Mouse (Mus musculus): ENCODE results near the gene Lrrn3. TPM values are rescaled to one million over a fixed set of nuclear protein-coding genes. Genes with fewer than 3 reads are reported as not detected.

The Lrrn3 gene
- polyA plus RNA-seq, 1 experiment from 2014 or later = 20.1 TPM

DNA sequence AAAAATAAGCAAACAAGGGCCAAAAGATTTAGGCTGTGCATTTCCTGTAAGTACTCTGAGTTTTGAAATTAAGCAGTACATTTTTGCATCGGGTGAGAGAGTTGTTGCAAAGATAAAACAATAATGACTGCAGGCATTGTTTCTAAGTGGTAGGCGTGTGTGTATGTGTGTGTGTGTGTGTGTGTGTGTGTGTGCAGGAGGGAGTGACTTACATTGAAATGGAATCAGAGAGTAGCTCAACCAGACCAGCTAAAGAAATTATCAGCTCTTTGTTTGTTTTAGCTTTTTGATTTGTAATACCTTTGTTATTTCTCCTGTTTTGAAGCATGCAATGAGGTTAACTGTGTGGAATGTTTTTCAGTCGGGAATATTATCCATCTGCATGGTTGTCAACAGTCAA is 84.3 kb downstream of the Lrrn3 start:
- Histone ChIP-seq H3K27ac (ENCODE audit: low read depth) (no peak overlapping the region), H3K36me3 (ENCODE audit: insufficient read depth) (no peaks in the 10 kb centered on the region), H3K27me3 (ENCODE audit: insufficient read depth, low read length) (no peaks in the 10 kb centered on the region), H3K4me1 (ENCODE audit: insufficient read depth) (no peaks in the 10 kb centered on the region), H3K4me3 (ENCODE audit: low read depth, low read length) (no peak overlapping the region), H3K4me2 (no peak overlapping the region), H3K9ac (no peak overlapping the region), H3K9me3 (ENCODE audit: low read depth, low read length) (no peaks in the 10 kb centered on the region)
- no peak for TF ChIP-seq CTCF (IDR thresholded peaks at IDR 0.05; ENCODE audit: low read depth)
- DNase-seq = no peak
- WGBS = 36% methylated on average over 3 of the region's 3 CpGs
- no peak for ATAC-seq (ENCODE audit: insufficient read depth)
